Mouse (Mus musculus) forelimb bud, embryonic 11.5 days (tissue): ENCODE data around the gene Srsy.
"Not testable (repeated sequence)": the region's sequence is repeated elsewhere in the genome, so short reads cannot be mapped to it uniquely, and the experiment has no call there.

ENCODE experiments used
- DNase-seq: peaks from one replicate; pipeline ENCODE4 v3.0.0-alpha.2; 2012; ENCODE audit warnings: low read depth, low spot score

Gene Srsy

DNA sequence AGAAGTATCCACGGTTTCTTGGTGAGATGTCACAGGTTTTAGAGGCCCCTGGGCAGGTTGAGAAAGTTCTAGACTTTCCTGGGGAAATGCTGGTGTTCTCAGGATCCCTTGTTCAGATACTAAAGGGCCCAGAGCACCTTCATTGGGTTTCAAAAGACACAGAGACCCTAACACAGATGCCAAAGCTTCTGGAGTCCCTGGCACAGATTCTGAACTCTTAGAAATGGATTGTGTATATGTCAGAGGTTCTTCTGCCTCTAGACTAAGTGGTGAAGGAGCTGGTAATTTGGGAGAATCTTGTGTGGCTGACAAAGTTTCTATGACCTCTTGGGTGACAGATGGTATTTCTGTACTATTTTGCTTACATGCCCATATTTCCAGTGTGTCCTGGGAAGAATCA is at the start of gene Srsy:
TSS of gene Srsy (minus strand) at position 101 of the 400 bp plus-strand sequence.
- DNase-seq, result not testable (repeated sequence)
